Mouse (Mus musculus) heart, postnatal 36 days (tissue): ENCODE data around the gene Dna2. TPM values are rescaled to one million over a fixed set of nuclear protein-coding genes. Genes with fewer than 3 reads are reported as not detected.
"Not testable (repeated sequence)": the region's sequence is repeated elsewhere in the genome, so short reads cannot be mapped to it uniquely, and the experiment has no call there.

Source experiments
- DNase-seq, 2 experiments: peaks; one replicate each; pipeline ENCODE4 v3.0.0; 2021 to 2022
- intact Hi-C: fragments of 180-260 bp; cut with DNase I; formaldehyde crosslinking; loops from one replicate; pipeline ENCODE4 v1.15.1; 2025
- total RNA-seq, 2 experiments: library from RNA; stranded (reverse); gene quantifications; 2 replicates each; pipeline ENCODE4 v1.2.3; 2021

The Dna2 gene
- under 1 TPM; 0.56 to 0.76 TPM for total RNA-seq

- intact Hi-C loops: loop anchor here (2.0 kb wide), 1 partner anchor 26 kb away; the partner anchor contains the start of gene Slc25a16
- DNase-seq: peak; percentile 73 to 83
Measured at GRCm38 (mm10) chr10:62946738-62947471, at the start of gene Dna2. Dna2 (plus strand) TSS chr10:62947026.

GRCm38 (mm10) chr10:62897437-62897836, 49.4 kb upstream of the Dna2 start:
- intact Hi-C loops: no loop called here
- DNase-seq: no peak

DNA sequence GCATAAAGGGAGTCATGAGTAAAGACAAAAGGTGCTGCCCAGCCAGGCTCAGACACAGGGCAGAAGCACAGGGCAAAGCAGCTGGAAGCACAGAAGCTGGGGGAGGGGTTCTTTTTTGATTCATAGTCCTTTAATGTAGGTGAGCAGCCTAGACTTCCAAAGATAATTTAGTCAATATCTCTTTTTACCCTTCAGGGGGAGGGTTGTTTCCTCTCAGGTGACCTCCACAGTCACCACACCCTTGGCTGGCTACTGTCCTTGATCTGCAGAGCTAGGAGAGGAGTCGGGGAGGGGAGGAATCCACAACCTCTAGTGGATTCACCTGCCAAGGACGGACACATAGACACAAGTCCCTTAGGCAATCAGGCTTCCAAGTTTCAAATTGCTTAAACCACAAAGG, 48.8 kb upstream of the Dna2 start:
- no peak for DNase-seq
- intact Hi-C loops: no loop called here

- no peak for DNase-seq
- intact Hi-C loops: no loop called here
Measured at GRCm38 (mm10) chr10:62900144-62900543, 46.7 kb upstream of the Dna2 start.

DNA sequence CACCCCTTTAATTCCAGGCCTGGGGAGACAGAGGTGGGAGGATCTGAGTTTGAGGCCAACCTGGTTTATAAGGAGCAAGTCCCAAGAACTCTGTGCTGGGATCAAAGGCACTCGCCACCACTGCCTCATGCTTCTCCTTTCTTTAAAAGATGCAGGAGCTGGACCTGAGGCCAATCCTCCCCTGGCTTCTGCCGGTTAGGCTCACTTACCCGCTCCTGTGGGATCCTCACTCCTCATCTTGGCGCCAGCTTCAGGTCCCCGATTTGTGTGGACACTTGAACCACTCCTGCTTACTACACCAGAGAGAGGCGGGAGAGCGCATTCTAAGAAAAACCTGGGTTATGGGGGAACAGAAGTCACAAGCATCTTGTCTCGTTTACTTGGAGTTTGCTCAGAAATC, 45.0 kb upstream of the Dna2 start:
- DNase-seq: no peak
- intact Hi-C loops: no loop called here

DNA sequence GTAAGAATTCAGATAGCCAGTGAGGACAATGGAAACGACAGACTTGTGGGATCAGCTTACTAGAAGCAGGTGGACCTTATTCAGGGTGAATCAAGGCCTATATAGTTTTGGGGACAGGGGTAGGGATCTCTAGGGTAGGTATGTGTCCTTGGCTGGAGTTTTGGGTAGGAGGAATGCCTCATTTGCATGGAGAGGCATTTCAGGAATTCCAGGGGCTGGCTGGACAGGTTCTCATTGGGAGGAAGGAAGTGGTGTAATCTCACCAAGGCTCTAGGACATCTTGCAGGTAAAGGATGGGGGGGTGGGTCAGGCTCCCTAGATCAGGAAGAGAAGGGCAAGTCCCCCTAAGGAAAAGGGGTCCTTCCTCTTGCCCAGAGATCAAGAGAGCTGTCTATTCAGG, 44.0 kb upstream of the Dna2 start:
- intact Hi-C loops: no loop called here
- DNase-seq: no peak

GRCm38 (mm10) chr10:62906336-62906735, 40.5 kb upstream of the Dna2 start:
- intact Hi-C loops: no loop called here
- DNase-seq: no peak

GRCm38 (mm10) chr10:62908896-62909295, 37.9 kb upstream of the Dna2 start, which contains the start of gene Tet1:
Tet1 (minus strand) TSS chr10:62908996.
- DNase-seq, intact Hi-C loops: not testable (repeated sequence)

- intact Hi-C loops: no loop called here
- DNase-seq: no peak
Measured at GRCm38 (mm10) chr10:62911120-62911519, 35.7 kb upstream of the Dna2 start.

DNA sequence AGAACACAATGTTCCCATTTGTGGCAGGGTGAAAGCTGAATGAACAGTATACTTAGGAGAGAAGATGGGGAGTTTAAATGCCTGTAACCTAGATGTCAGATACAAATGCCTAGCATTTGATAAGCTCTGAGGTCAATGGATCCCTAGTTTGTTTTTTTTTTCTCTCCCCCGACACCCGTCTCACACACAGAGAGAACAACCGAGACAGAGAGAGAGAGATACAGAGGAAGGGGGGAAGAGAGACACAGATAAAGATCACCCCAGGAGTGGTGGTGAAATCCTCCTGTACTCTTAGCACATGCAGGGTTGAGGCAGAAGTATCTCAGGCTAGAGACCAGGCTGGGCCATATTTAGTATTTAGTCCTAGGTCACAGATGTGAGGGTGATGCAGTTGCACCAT, 27.8 kb upstream of the Dna2 start:
- intact Hi-C loops: loop anchor here (5.0 kb wide), 1 partner anchor 52 kb away; no protein-coding TSS in a partner anchor
- no peak for DNase-seq

- DNase-seq: peak; percentile 92 to 94
- intact Hi-C loops: loop anchor here (2.0 to 5.0 kb wide), 3 partner anchors 27 to 128 kb away; partner anchors contain the start of genes Ccar1 and Dna2
Measured at GRCm38 (mm10) chr10:62919925-62920765, 26.7 kb upstream of the Dna2 start, which contains the start of gene Slc25a16. Slc25a16 (plus strand) TSS chr10:62920633.

GRCm38 (mm10) chr10:62920766-62921156, 26.1 kb upstream of the Dna2 start:
- no peak for DNase-seq
- intact Hi-C loops: loop anchor here (2.0 to 5.0 kb wide), 2 partner anchors 26 to 128 kb away; partner anchors contain the start of genes Ccar1 and Dna2

DNA sequence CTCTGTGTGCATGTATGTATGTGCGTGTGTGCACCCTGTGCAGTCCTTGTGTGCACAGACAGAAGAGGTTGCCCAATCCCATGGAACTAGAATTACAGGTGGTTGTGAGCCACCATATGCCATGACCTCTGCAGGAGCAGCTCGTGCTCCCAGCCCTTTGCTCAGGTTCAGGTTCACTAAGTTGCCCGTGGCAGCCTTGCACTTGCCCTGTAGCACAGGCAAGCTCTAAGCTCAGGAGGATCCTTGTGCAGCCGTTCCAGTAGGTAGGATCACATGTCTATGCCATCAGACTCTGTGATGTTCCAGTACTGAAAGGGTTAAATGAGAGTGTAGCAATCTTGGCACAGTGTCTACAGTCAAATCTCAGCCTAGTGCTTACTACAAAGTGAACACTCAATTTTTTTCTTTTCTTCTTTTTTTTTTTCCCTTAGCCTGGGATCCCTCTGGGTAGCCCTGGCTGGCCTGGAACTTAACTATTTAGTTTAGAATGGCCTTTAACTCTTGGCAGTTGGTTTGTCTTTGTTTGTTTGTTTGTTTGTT, 22.7 kb upstream of the Dna2 start:
- intact Hi-C loops: loop anchor here (5.0 kb wide), 1 partner anchor 132 kb away; the partner anchor contains the start of gene Ccar1

GRCm38 (mm10) chr10:62932381-62932780, 14.4 kb upstream of the Dna2 start:
- intact Hi-C loops: no loop called here
- DNase-seq: no peak

More for the DNA sequence above, 22.7 kb upstream of the Dna2 start:
- DNase-seq: no peak

DNA sequence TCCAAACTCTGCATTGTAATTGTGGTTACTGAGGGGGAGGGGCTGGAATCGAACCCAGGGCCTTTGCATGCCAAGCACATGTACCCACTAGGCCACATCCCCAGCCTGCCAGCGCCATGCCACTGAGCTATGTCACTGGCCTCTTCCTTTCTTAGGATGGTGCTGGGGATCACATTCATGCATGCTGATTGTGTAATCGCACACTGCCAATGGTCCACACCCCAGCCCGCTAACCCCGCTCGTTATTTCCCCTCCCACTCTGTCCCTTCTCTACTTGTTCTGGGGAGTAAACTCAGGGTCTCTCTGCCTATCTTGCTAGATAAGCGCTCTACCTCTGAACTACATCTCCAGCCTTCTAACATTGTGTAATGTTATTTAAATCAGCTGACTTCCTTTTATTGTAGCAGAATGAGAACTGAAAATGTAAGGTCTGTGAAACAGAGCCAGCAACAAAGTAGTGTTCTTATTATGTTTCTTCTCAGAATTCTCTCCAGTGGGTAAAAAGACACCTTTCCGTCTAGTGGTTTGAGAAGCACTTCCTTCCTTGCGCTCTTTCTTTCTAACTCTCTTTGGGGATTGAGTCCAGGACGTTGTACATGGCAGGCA, 1.7 kb upstream of the Dna2 start:
- intact Hi-C loops: no loop called here
- DNase-seq: no peak

DNA sequence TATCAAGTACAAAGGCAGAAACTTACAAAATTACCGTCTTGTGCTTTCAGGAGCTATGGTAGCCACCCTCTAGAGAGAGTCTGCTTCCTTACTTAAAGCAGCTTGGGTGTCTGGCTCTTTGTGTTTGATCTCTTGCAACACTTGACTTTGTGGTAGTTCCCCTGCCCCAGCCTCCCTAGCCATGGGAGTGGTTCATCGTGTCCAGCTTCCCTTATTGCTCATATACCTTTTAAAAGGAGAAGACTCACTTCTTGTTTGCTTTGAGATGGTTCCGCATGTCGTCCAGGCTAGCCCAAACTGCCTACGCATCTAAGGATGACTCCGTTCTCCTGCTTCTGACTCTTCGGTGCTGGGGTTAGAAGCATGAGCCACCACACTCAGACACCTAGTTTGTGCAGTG, 1.7 kb downstream of the Dna2 start:
- intact Hi-C loops: no loop called here
- DNase-seq: no peak

DNA sequence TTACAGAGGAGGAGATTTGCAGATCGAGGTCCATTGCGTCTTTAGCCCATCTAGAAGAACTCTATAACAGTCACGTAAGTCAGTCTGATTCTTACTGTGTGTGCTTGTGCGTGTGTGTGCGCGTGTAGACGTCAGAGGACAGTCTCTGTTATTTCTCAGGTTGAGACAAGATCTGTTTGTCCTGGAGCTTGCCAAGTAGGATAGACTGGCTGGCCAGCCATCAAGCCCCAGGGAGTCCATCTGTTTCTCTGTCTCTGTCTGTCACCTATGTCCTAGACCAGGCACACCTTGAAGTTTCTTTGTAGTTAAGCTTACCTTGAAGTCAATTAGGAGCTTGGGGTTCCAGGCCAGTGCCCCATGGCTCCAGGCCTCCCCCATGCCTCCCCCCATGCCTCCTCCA, 17.1 kb downstream of the Dna2 start:
- DNase-seq: no peak
- intact Hi-C loops: no loop called here

- intact Hi-C loops: no loop called here
Measured at GRCm38 (mm10) chr10:62965796-62966195, 19.0 kb downstream of the Dna2 start.

GRCm38 (mm10) chr10:62966291-62966690, 19.5 kb downstream of the Dna2 start:
- no peak for DNase-seq
- intact Hi-C loops: no loop called here

More at GRCm38 (mm10) chr10:62965796-62966195, 19.0 kb downstream of the Dna2 start:
- DNase-seq: no peak

- DNase-seq: no peak
- intact Hi-C loops: no loop called here
Measured at GRCm38 (mm10) chr10:62971821-62972220, 25.0 kb downstream of the Dna2 start.
